Mouse (Mus musculus) cerebellum, adult 9-10 months (tissue): ENCODE measurements around the gene Aars.
"Not testable (repeated sequence)": the region's sequence is repeated elsewhere in the genome, so short reads cannot be mapped to it uniquely, and the experiment has no call there.

Source experiments
- DNase-seq: peaks from one replicate; pipeline ENCODE4 v3.0.0; 2022

Aars gene

GRCm38 (mm10) chr8:111055031-111055634 is 22.2 kb downstream of the Aars start:
- no peak for DNase-seq

GRCm38 (mm10) chr8:111055661-111056060 is 22.7 kb downstream of the Aars start:
- peak; percentile 39 for DNase-seq

GRCm38 (mm10) chr8:111056158-111056663 is 23.3 kb downstream of the Aars start, which contains the start of gene Exosc6:
Gene Exosc6 (plus strand): TSS chr8:111056339.
- DNase-seq, result peak; percentile 87

GRCm38 (mm10) chr8:111056691-111057293 is 23.8 kb downstream of the Aars start:
- peak; percentile 59 for DNase-seq

GRCm38 (mm10) chr8:111058946-111059572 is 26.1 kb downstream of the Aars start:
- no peak for DNase-seq

GRCm38 (mm10) chr8:111061688-111062071 is 28.7 kb downstream of the Aars start:
- DNase-seq, result peak; percentile 34

GRCm38 (mm10) chr8:111062072-111062757 is 29.3 kb downstream of the Aars start:
- DNase-seq, result peak; percentile 95

- DNase-seq, result no peak
Observed at GRCm38 (mm10) chr8:111062893-111063292, 29.9 kb downstream of the Aars start.

GRCm38 (mm10) chr8:111066308-111066707 is 33.4 kb downstream of the Aars start:
- DNase-seq, result no peak

GRCm38 (mm10) chr8:111067439-111067838 is 34.5 kb downstream of the Aars start:
- no peak for DNase-seq

GRCm38 (mm10) chr8:111068660-111069059 is 35.7 kb downstream of the Aars start:
- not testable (repeated sequence) for DNase-seq

GRCm38 (mm10) chr8:111075926-111076325 is 43.0 kb downstream of the Aars start:
- no peak for DNase-seq

- no peak for DNase-seq
Observed at GRCm38 (mm10) chr8:111079461-111079860, 46.5 kb downstream of the Aars start.

- no peak for DNase-seq
Observed at GRCm38 (mm10) chr8:111079861-111080271, 46.9 kb downstream of the Aars start.

- no peak for DNase-seq
Observed at GRCm38 (mm10) chr8:111081580-111082258, 48.8 kb downstream of the Aars start.

GRCm38 (mm10) chr8:111083936-111084335 is 51.0 kb downstream of the Aars start:
- DNase-seq, result not testable (repeated sequence)

GRCm38 (mm10) chr8:111090126-111090525 is 57.2 kb downstream of the Aars start:
- peak; percentile 76 for DNase-seq

GRCm38 (mm10) chr8:111091706-111092105 is 58.8 kb downstream of the Aars start:
- no peak for DNase-seq

GRCm38 (mm10) chr8:111092326-111092725 is 59.4 kb downstream of the Aars start, which contains the start of gene Clec18a:
Gene Clec18a (minus strand): TSS chr8:111092426.
- not testable (repeated sequence) for DNase-seq

- DNase-seq, result peak; percentile 91
Observed at GRCm38 (mm10) chr8:111093865-111094718, 61.1 kb downstream of the Aars start, which contains the start of gene Pdpr. Gene Pdpr (plus strand): TSS chr8:111094630.

- DNase-seq, result peak; percentile 30
Observed at GRCm38 (mm10) chr8:111094719-111095302, 61.9 kb downstream of the Aars start.
